Mouse (Mus musculus): ENCODE measurements at regions not wholly inside any gene's neighbourhood (a gene's known extent, or its start where the extent isn't known, plus 50 kb on each side); places are given as distances from the start of the nearest gene placed in this dataset.

- no peak for DNase-seq (ENCODE audit: low read depth)
Measured at GRCm38 (mm10) chr13:37658519-37658918, 119.7 kb upstream of the Rreb1 start.

GRCm38 (mm10) chr13:37660083-37660482 is 118.1 kb upstream of the Rreb1 start:
- no peak for DNase-seq (ENCODE audit: low read depth)

GRCm38 (mm10) chr13:37660668-37661067 is 117.5 kb upstream of the Rreb1 start:
- DNase-seq (ENCODE audit: low read depth): no peak

DNA sequence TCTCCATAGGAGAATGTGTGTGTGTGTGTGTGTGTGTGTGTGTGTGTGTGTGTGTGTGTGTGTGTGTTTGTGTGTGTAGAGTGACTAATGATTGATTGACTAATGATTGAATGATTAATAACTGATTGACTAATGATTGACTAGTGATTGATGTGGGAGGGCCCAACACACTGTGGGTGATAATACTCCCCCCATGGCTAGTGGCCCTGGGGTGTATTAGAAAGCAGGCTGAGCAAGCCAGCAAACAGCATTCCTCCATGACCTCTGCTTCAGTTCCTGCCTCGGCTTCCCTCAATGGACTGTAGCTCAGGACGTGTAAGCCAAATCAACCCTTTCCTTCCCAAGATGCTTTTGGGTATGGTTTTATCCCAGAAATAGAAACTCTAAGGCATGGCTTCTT is 114.1 kb upstream of the Rreb1 start:
- no peak for DNase-seq (ENCODE audit: low read depth)

DNA sequence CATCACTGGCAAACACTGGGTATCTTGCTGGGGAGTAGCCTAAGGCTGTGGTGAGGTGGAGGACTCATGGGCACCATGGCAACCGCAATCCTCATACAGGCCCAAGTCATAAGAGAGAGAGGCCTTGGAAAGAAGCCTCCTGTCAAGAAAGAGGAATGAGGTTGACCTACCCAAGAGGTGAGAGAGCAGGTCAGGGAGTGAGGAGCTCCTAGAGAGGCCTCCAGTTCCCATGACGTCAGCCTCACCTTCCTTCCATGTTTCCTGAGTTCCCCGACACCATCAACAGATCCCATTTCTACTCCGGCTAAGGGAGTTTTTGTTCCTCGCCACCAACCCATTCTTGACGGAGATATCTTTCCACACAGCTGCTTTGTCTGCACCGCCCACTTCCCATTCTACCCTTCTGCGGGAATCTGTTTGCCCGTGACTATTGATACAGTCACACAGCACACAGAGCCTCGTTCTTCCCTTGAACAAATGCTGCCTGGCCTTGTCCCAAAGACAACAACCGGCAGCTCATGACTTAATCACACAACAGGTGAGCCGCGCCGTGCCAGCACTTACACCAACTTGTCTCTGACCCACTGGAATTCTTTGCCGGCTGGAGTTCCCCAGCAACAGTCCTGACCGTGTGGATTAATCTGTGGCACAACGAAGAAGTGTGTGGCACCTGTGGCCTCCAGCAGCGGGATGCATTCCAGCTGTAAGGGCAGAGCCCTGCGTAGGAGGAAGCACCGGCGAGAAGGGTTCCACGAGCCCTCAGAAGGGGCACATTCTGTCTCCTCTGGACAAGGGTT is 111.8 kb upstream of the Rreb1 start:
- no peak for DNase-seq (ENCODE audit: low read depth)

GRCm38 (mm10) chr13:37667386-37667785 is 110.8 kb upstream of the Rreb1 start:
- no peak for DNase-seq (ENCODE audit: low read depth)

- no peak for DNase-seq (ENCODE audit: low read depth)
Measured at GRCm38 (mm10) chr13:37667871-37668270, 110.3 kb upstream of the Rreb1 start.

DNA sequence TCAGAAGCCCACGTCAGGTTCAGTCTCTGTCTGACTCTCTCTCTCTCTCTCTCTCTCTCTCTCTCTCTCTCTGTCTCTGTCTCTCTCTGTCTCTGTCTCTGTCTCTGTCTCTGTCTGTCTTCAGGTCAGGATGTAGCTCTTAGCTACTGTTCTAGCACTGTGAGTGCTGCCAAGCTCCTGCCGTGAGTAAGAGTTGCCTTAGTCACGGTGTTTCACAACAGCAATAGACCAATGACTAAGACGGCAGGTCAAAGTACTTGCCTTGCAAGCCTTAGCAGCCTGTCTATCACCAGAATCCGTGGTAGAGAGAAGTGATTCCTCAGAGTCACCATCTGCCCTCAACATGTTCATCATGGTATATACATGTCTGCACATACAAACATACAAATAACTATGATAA is 107.1 kb upstream of the Rreb1 start:
- no peak for DNase-seq (ENCODE audit: low read depth)

- DNase-seq (ENCODE audit: low read depth): no peak
Measured at GRCm38 (mm10) chr13:37674676-37675350, 103.4 kb upstream of the Rreb1 start.

DNA sequence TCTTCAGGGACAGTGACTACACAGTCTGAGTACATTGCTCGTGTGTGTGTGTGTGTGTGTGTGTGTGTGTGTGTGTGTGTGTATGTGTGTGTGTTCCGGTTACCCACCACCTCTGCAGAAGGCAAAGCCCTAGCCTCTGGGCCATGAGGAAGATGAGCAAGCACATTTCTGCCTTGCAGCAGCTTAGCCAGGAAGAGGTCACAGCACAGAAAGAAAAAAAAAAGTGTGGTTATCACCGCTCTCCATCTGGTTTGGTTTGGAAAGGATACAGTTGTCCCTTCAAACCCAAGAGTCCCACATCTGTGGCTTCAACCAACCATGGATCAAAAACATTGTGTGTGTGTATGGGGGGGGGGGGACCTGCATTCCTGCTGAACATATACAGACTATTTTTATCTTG is 102.5 kb upstream of the Rreb1 start:
- no peak for DNase-seq (ENCODE audit: low read depth)

- DNase-seq (ENCODE audit: low read depth): no peak
Measured at GRCm38 (mm10) chr13:37676912-37677311, 101.3 kb upstream of the Rreb1 start.

DNA sequence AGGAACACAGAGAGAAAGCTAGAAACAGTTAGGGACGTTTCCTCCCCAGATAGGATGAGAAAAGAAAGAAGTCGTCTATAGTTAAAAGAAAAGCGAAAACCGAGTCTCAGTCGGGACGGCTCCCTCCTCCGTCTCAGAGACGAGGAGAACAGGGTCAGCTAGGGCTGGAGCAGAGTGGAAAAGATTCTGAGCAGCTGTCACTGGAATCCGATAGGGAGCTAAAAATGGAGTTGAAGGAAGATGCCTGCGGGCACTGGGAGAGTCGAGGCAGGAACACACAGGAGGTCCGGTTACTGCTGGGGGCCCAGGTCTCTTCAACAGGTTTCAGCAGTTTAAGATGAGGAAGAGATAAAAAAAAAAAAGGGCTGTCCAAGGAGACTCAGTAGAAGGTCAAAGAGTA is 99.9 kb upstream of the Rreb1 start:
- DNase-seq (ENCODE audit: low read depth): no peak

DNA sequence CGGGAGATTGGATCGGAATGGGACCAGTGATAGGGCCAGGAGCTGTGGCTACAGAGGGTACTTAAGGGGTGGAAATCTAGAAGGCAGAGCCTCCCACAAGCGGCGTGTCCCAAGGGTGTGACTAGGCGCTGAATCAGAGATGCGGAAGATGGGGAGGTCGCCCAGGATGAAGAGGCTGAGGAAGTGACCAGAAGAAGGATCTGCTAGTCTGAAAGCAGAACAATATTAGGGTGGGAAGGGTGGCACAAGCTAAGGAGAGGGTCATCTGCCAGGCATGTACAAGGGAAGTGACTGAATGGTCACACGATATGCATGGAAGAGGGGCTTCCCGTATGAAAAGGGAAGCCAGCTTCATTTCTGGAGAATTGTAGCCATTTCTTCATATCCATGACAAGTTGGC is 99.4 kb upstream of the Rreb1 start:
- no peak for DNase-seq (ENCODE audit: low read depth)

DNA sequence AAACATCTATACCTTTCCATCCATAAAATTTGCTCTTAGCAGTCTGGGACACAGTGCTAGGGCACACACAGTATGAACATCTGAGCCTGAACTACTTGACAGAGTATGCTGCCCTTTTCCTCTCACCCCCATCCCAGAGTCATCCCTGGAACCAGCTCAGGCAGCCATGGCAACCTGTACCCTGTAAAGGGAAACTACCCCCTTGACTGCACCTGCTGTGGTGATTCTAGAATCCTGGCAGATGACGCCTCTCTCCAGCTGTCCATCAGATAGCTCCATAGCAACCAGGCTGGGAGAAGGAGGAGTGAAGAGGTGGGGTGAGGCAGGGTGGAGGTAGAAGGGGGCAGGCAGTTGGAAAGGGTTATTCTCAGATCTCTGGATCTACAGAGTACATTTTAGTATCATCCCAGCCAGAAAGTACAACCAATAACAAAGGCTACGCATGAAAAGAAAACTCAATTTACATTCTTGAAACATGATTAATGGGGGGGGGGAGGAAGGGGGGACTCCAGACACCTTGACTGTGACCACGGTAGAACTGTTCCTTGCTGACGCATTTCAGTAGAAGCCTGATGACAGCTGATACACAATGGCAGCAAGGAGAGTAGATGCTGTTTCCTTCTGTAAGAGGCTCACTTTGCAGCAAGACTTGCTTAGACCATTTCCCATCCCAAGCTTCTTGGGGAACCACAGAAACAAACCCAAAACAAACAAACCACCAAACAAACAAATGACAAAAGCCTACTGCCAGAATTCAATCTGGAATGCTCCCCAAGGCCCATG is 97.2 kb upstream of the Rreb1 start:
- DNase-seq (ENCODE audit: low read depth): no peak

DNA sequence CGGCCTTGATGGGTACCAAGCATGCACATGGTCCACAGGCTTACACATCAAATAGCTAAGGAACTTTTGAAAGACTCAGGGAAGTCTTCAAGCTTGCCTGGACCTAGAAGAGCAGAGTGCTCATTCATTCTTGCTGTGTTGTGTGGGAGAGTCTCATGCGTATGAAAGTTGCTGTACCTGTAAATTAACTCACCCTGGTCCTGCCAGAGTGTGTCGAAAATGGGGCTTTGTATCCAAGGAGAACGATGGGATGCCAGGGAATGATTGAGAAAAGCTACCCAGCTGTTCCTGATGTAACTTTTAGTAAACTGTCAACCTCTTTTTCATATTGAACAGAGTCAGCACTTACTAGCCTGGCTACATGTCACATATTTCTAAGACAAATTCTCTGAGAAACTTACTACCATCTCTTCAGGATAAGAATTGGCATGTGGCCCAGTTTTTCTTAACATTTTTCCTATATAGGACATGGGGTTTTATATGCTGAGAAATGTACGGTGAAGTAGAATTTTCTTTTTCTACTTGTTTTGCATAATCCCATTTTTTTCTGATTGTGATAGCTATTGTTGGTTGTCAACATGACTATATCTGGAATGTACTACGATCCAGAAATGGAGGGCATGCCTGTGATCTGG is 95.0 kb upstream of the Rreb1 start:
- DNase-seq (ENCODE audit: low read depth): no peak

DNA sequence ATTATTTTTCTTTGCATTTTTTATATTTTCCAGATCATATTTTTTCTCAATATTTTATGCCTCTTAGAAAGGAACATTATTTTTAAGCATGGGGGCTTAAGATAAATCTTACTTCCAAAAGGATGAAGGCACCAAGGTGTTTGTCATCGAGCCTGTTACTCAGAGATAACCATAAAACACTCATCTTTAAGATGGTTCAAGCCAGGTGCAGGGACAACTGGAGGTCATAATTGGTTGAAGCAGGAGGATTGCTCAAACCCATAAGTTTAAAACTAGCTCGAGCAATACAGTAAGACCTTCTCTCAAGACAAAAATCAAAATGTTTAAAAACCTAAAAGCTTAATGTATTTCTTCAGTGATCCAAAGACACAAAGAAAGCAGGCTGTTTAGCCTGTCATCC is 92.6 kb upstream of the Rreb1 start:
- no peak for DNase-seq (ENCODE audit: low read depth)

DNA sequence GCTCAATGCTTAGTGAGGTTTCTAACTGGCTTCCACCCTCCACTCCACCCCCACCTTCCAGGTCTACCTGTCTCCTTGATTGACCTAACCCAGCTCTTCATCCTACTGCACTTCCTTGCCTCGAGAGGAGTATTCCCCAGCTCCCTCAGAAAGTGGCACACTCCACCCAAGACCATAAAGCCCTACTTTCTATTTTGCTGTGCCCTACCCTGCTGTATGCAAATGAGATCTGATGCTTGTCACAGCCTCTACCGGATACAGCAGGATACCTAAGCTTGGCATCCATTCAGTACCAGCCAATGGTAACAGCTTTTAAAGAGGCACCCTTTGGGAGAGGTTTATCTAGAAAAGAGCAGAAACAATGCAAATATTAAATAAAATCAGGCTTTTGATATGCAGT is 92.1 kb upstream of the Rreb1 start:
- DNase-seq (ENCODE audit: low read depth): no peak

GRCm38 (mm10) chr13:37689127-37689777 is 88.9 kb upstream of the Rreb1 start:
- DNase-seq (ENCODE audit: low read depth): no peak

- DNase-seq (ENCODE audit: low read depth): no peak
Measured at GRCm38 (mm10) chr13:37691855-37692445, 86.2 kb upstream of the Rreb1 start.

GRCm38 (mm10) chr13:37693617-37694016 is 84.6 kb upstream of the Rreb1 start:
- no peak for DNase-seq (ENCODE audit: low read depth)

- no peak for DNase-seq (ENCODE audit: low read depth)
Measured at GRCm38 (mm10) chr13:37704475-37704874, 73.7 kb upstream of the Rreb1 start.

- DNase-seq (ENCODE audit: low read depth): no peak
Measured at GRCm38 (mm10) chr13:37705482-37705881, 72.7 kb upstream of the Rreb1 start.

Data from c-Kit-positive CD71-positive TER-119-negative erythroid progenitor cells, embryonic 14.5 days (primary cell).